Mouse (Mus musculus): Measurements from ENCODE around the gene Ccng2. TPM values are rescaled to one million over a fixed set of nuclear protein-coding genes. Genes with fewer than 3 reads are reported as not detected.

Ccng2 gene
- total RNA-seq, 1 experiment from 2014 or later = 75.0 TPM

Other genes with a start within 250 kb of the Ccng2 start
- gene Sowahb, start 222.2 kb upstream of the Ccng2 start, total RNA-seq (2017) = not detected in 2 replicates
- 66.4 and 67.9 TPM in 2 replicates for gene Sept11, start 173.8 kb upstream of the Ccng2 start, total RNA-seq (2017)
- gene Ccni, start 60.8 kb upstream of the Ccng2 start, total RNA-seq (2017) = 161 and 175 TPM in 2 replicates
- gene 2010109A12Rik, start 60.7 kb upstream of the Ccng2 start, total RNA-seq (2017) = 1.3 and 5.7 TPM in 2 replicates

Data from common myeloid progenitor, adult 5-6 weeks (primary cell).